Mouse (Mus musculus) thymus, adult 2 months (tissue): ENCODE measurements around the gene Csn1s2a.

Source experiments
- CTCF ChIP-seq: fragments of 200-500 bp; IDR thresholded peaks from 2 replicates; pipeline ENCODE4 v1.5.1; 2012; ENCODE audit warnings: mild to moderate bottlenecking, control low read depth, low read length, moderate library complexity, borderline replicate concordance; ENCODE audit not compliant: control insufficient read depth, poor library complexity, insufficient read depth; ENCODE audit errors: extremely low read depth
- POLR2A ChIP-seq: fragments of 200-500 bp; IDR thresholded peaks from 2 replicates; pipeline ENCODE4 v1.6.1; 2012; ENCODE audit warnings: mild to moderate bottlenecking, low read length, control low read depth, moderate library complexity; ENCODE audit not compliant: control insufficient read depth, poor library complexity, insufficient read depth; ENCODE audit errors: extremely low read depth

DNA sequence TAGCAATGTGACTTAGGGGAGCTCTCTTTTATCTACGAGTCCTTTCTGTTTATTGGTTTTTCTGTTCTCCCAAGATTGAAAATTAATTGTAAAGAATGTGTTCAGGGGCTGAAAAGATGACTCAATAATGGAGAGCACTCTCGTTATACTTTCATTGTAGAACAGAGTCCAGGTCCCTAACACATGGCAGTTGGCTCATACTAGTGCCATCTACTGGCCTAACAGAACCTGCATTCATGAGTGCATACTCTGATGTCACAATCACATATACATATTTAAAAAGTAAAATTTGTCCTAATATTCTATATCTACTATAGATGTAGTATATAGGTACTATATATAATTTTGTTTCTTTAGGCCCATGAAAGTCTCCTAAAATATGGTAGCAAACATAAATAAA, 34.9 kb downstream of the Csn1s2a start:
- TF ChIP-seq POLR2A (no peak), CTCF (no peak)
